Mouse (Mus musculus) CH12.LX (cell line): ENCODE measurements around the gene Stt3a. TPM values are rescaled to one million over a fixed set of nuclear protein-coding genes. Genes with fewer than 3 reads are reported as not detected.

ENCODE experiments used
- DNase-seq: peaks from one replicate; pipeline ENCODE4 v3.0.0-alpha.2; 2013; ENCODE audit errors: extremely low read depth
- H3K27ac ChIP-seq: 2 replicates; pipeline ENCODE4 v1.5.1; 2012; ENCODE audit warnings: low read depth, mild to moderate bottlenecking, control low read depth, moderate library complexity; ENCODE audit not compliant: insufficient read depth
- H3K27me3 ChIP-seq: replicated peaks from 2 replicates; pipeline ENCODE3; 2012; ENCODE audit warnings: inconsistent platforms
- H3K36me3 ChIP-seq, 2 experiments: replicated peaks in 1 of 2; 2 replicates each; pipeline versions ENCODE3 to v1.6.1; 2012; ENCODE audit warnings: inconsistent platforms in 1 of 2, low read length in 1 of 2, mild to moderate bottlenecking in 1 of 2, mixed read lengths in 1 of 2, moderate library complexity in 1 of 2; ENCODE audit not compliant: control insufficient read depth in 1 of 2, insufficient read depth in 1 of 2
- H3K4me1 ChIP-seq, 2 experiments: 2 replicates each; pipeline ENCODE4 v1.6.1; 2012; ENCODE audit warnings: inconsistent platforms in 1 of 2, moderate library complexity in 1 of 2; ENCODE audit not compliant: insufficient read depth in 2 of 2, control insufficient read depth in 1 of 2
- H3K4me2 ChIP-seq: 2 replicates; pipeline ENCODE4 v1.6.1; 2012; ENCODE audit warnings: low read depth, mild to moderate bottlenecking, control low read depth; ENCODE audit not compliant: poor library complexity, insufficient read depth, severe bottlenecking
- H3K4me3 ChIP-seq, 3 experiments: fragments of 150-350 bp in 1 of 3; sonication (generic) in 1 of 3; replicated peaks in 1 of 3; 2 replicates each; pipeline versions ENCODE3 to v1.5.1; 2011 to 2012; ENCODE audit warnings: low read depth in 2 of 3, low read length in 2 of 3, mild to moderate bottlenecking in 2 of 3, moderate library complexity in 2 of 3, control low read depth in 1 of 3, improper control_type of control experiment in 1 of 3, inconsistent platforms in 1 of 3, mixed read lengths in 1 of 3; ENCODE audit not compliant: poor library complexity in 1 of 3
- H3K79me2 ChIP-seq: replicated peaks from 2 replicates; pipeline ENCODE4 v1.6.1; 2012; ENCODE audit warnings: mild to moderate bottlenecking, moderate library complexity; ENCODE audit not compliant: control insufficient read depth, poor library complexity, insufficient read depth, severe bottlenecking; ENCODE audit errors: extremely low read depth
- H3K9ac ChIP-seq: 2 replicates; pipeline ENCODE4 v1.6.1; 2012; ENCODE audit warnings: low read depth, mild to moderate bottlenecking, control low read depth, moderate library complexity; ENCODE audit not compliant: insufficient read depth
- H3K9me3 ChIP-seq: replicated peaks from 2 replicates; pipeline ENCODE3; 2012; ENCODE audit warnings: low read length, inconsistent platforms, mixed read lengths
- CHD2 ChIP-seq: IDR thresholded peaks from 2 replicates; pipeline ENCODE4 v1.6.1; 2011; ENCODE audit warnings: low read length, improper control_type of control experiment
- CTCF ChIP-seq, 2 experiments: IDR thresholded peaks in 1 of 2; conservative IDR thresholded peaks in 1 of 2; 2 replicates each; pipeline ENCODE4 v1.5.1; 2011 to 2012; ENCODE audit warnings: low read depth in 2 of 2, low read length in 2 of 2, improper control_type of control experiment in 1 of 2, inconsistent platforms in 1 of 2, mild to moderate bottlenecking in 1 of 2, moderate library complexity in 1 of 2
- ELF1 ChIP-seq: IDR thresholded peaks from 2 replicates; pipeline ENCODE4 v1.6.1; 2014; ENCODE audit warnings: low read depth, mild to moderate bottlenecking, inconsistent platforms, low read length, improper control_type of control experiment
- HCFC1 ChIP-seq: IDR thresholded peaks from 2 replicates; pipeline ENCODE4 v1.6.1; 2012; ENCODE audit warnings: low read depth, mild to moderate bottlenecking, inconsistent platforms, low read length, improper control_type of control experiment
- IRF4 ChIP-seq: IDR thresholded peaks from 2 replicates; pipeline ENCODE4 v1.6.1; 2014; ENCODE audit warnings: low read depth, mild to moderate bottlenecking, inconsistent platforms, low read length, improper control_type of control experiment
- JUN ChIP-seq: IDR thresholded peaks from 2 replicates; pipeline ENCODE4 v1.6.1; 2011; ENCODE audit warnings: low read depth, mild to moderate bottlenecking, low read length, improper control_type of control experiment, moderate library complexity; ENCODE audit not compliant: insufficient read depth
- JUND ChIP-seq: conservative IDR thresholded peaks from 2 replicates; pipeline ENCODE4 v1.6.1; 2011; ENCODE audit warnings: low read depth, low read length, improper control_type of control experiment
- MAX ChIP-seq: IDR thresholded peaks from 2 replicates; pipeline ENCODE4 v1.6.1; 2011; ENCODE audit warnings: low read length, improper control_type of control experiment
- MEF2A ChIP-seq: IDR thresholded peaks from 2 replicates; pipeline ENCODE4 v1.6.1; 2014; ENCODE audit warnings: low read depth, mild to moderate bottlenecking, inconsistent platforms, low read length, improper control_type of control experiment, borderline replicate concordance
- MXI1 ChIP-seq: IDR thresholded peaks from 2 replicates; pipeline ENCODE4 v1.6.1; 2011; ENCODE audit warnings: mild to moderate bottlenecking, low read depth, low read length, improper control_type of control experiment
- NELFE ChIP-seq: IDR thresholded peaks from 2 replicates; pipeline ENCODE4 v1.6.1; 2011; ENCODE audit warnings: low read depth, low read length, improper control_type of control experiment
- NRF1 ChIP-seq: IDR thresholded peaks from 2 replicates; pipeline ENCODE4 v1.6.1; 2014; ENCODE audit warnings: low read depth, mild to moderate bottlenecking, inconsistent platforms, low read length, improper control_type of control experiment, moderate library complexity
- PAX5 ChIP-seq: IDR thresholded peaks from 2 replicates; pipeline ENCODE4 v1.6.1; 2012; ENCODE audit warnings: low read length, inconsistent platforms, mixed read lengths
- RAD21 ChIP-seq: IDR thresholded peaks from 2 replicates; pipeline ENCODE4 v1.6.1; 2011; ENCODE audit warnings: low read depth, mild to moderate bottlenecking, low read length, improper control_type of control experiment, moderate library complexity
- RCOR1 ChIP-seq: conservative IDR thresholded peaks from 2 replicates; pipeline ENCODE4 v1.6.1; 2012; ENCODE audit warnings: low read depth, mild to moderate bottlenecking, inconsistent platforms, low read length, improper control_type of control experiment
- SMC3 ChIP-seq: IDR thresholded peaks from 2 replicates; pipeline ENCODE4 v1.6.1; 2011; ENCODE audit warnings: low read depth, low read length, improper control_type of control experiment
- TCF12 ChIP-seq: IDR thresholded peaks from 2 replicates; pipeline ENCODE4 v1.6.1; 2014; ENCODE audit warnings: low read depth, mild to moderate bottlenecking, inconsistent platforms, low read length, improper control_type of control experiment
- UBTF ChIP-seq: IDR thresholded peaks from 2 replicates; pipeline ENCODE4 v1.6.1; 2012; ENCODE audit warnings: low read depth, mild to moderate bottlenecking, inconsistent platforms, low read length, improper control_type of control experiment, moderate library complexity
- USF1 ChIP-seq: IDR thresholded peaks from 2 replicates; pipeline ENCODE4 v1.6.1; 2014; ENCODE audit warnings: low read depth, mild to moderate bottlenecking, inconsistent platforms, low read length, improper control_type of control experiment
- ZKSCAN1 ChIP-seq: IDR thresholded peaks from 2 replicates; pipeline ENCODE4 v1.6.1; 2012; ENCODE audit warnings: low read depth, inconsistent platforms, low read length, improper control_type of control experiment, borderline replicate concordance
- dilution Hi-C: fragments of 300-500 bp; cut with MboI; formaldehyde crosslinking; loops from 2 replicates; pipeline ENCODE4 v1.14.3; 2020; ENCODE audit warnings: low sequenced_read_pairs; ENCODE audit not compliant: extremely low pct_unique_long_range_greater_than_20kb, extremely low pct_ligation_motif_present
- in situ Hi-C: fragments of 300-500 bp; cut with MboI; formaldehyde crosslinking; loops from 3 replicates; pipeline ENCODE4 v1.14.3; 2019; ENCODE audit warnings: low sequenced_read_pairs, low pct_ligation_motif_present, low pct_unique_long_range_greater_than_20kb, mixed read lengths
- polyA plus RNA-seq: library from polyadenylated mRNA; unstranded; fragments of >175 nt; gene quantifications from 2 replicates; pipeline ENCODE4 v1.2.1, GENCODE M21; 2012; ENCODE audit warnings: low read depth; ENCODE audit not compliant: insufficient read length
- total RNA-seq, 2 experiments: library from RNA; depleted of rRNA; stranded (reverse); fragments of 300-350 nt in 1 of 2; fragments of >200 nt in 1 of 2; gene quantifications; 2 replicates each; pipeline ENCODE4 v1.2.3; 2012 to 2014

Gene Stt3a
- total and polyA plus RNA-seq, 3 experiments, result 280 to 559 (median 395) TPM

DNA sequence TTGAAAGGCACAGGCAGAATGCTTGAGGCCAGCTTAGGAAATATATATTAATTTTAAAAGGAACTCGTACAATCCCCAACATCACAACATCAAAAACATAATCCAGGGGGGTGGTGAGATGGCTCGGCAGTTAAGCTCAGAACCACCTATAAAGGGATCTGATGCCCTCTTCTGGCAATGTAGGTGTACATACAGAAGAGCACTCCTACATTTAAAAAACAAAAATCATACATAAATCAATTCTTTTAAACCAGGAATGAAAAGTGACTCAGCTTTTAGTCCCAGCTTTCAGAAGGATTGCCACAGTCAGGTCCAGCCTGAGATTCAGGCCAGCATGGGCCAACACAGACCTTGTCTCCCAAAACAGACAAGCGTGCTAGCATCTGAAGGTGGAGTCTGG lies 50.9 kb downstream of the Stt3a start:
- H3K9ac ChIP-seq, result no peak overlapping the region
- no peaks in the 10 kb centered on the region for H3K4me1 ChIP-seq
- no peaks in the 10 kb centered on the region; the same call in 1 of the 2 replicates for H3K79me2 ChIP-seq
- H3K4me3 ChIP-seq, result no peak overlapping the region
- no peaks in the 10 kb centered on the region for H3K9me3 ChIP-seq
- no peak for TF ChIP-seq MXI1
- peak; percentile 2; the same call in 1 of the 2 replicates for TF ChIP-seq SMC3
- peak; percentile 23 for TF ChIP-seq RAD21
- peak in 1 of 2 experiments; percentile 47; a peak in 2 of 4 replicates for TF ChIP-seq CTCF (conservative IDR thresholded peaks at IDR 0.05 in 1 of 2, IDR thresholded peaks at IDR 0.05 in 1 of 2; ENCODE audit: low read depth in 2 of 2, low read length in 2 of 2)
- DNase-seq, result peak; percentile 11
- H3K4me2 ChIP-seq, result no peak overlapping the region
- H3K36me3 ChIP-seq, result peaks cover 25 to 77% of the 10 kb centered on the region in 2 experiments
- no peaks in the 10 kb centered on the region for H3K27me3 ChIP-seq
- dilution Hi-C loops, result no loop called here
- H3K27ac ChIP-seq, result no peak overlapping the region
- in situ Hi-C loops, result loop anchor here (25.0 kb wide), 1 partner anchor 279 kb away; the partner anchor contains the start of gene Gm7257

DNA sequence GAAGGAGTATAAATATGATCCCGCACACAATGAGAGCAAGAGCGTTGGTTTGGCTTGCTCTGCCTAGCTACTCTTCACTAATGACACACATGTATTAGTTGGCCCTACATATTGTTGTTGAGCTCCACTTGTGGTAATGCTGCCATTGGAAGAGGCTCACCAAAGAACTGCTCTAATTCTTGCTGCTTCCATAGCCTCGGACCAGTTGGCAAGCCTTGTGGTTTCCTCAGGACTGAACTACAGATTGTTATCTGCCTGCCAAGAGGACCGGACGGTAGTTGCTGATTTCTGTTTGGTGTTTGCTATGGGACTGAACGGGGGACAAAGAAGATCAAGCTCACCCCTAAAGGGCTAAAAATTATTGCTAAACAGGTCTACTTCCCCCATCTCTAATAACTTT lies 60.2 kb downstream of the Stt3a start:
- no peaks in the 10 kb centered on the region for H3K27me3 ChIP-seq
- H3K4me2 ChIP-seq, result no peak overlapping the region
- TF ChIP-seq ELF1 (no peak), MEF2A (no peak), JUND (no peak), PAX5 (no peak), RAD21 (no peak), NRF1 (no peak), IRF4 (no peak), HCFC1 (no peak), USF1 (no peak), RCOR1 (no peak), MAX (no peak), JUN (no peak), NELFE (no peak), ZKSCAN1 (no peak), UBTF (no peak), TCF12 (no peak), CTCF (conservative IDR thresholded peaks at IDR 0.05 in 1 of 2, IDR thresholded peaks at IDR 0.05 in 1 of 2; ENCODE audit: low read depth in 2 of 2, low read length in 2 of 2) (no peak), CHD2 (no peak)
- dilution Hi-C loops (no loop called here), in situ Hi-C loops (loop anchor here (25.0 kb wide), 1 partner anchor 270 kb away; the partner anchor contains the start of gene Gm7257)
- H3K27ac ChIP-seq, result no peak overlapping the region
- H3K36me3 ChIP-seq, result peaks cover 11 to 64% of the 10 kb centered on the region in 2 experiments
- no peak overlapping the region for H3K4me3 ChIP-seq
- H3K9ac ChIP-seq, result no peak overlapping the region
- H3K9me3 ChIP-seq, result no peaks in the 10 kb centered on the region
- DNase-seq, result no peak
- H3K4me1 ChIP-seq, result no peaks in the 10 kb centered on the region
- no peaks in the 10 kb centered on the region for H3K79me2 ChIP-seq
